Mouse (Mus musculus) midbrain, postnatal 0 days (tissue): ENCODE measurements around the gene Foxn4. TPM values are rescaled to one million over a fixed set of nuclear protein-coding genes. Genes with fewer than 3 reads are reported as not detected.

Source experiments
- ATAC-seq: fragments of 200-750 bp; cut with Nextera tagmentation; 2 replicates; pipeline ENCODE4 v1.8.0; 2017; ENCODE audit warnings: moderate number of reproducible peaks, mild to moderate bottlenecking, moderate TSS enrichment, moderate library complexity; ENCODE audit not compliant: low FRiP score
- DNase-seq: peaks from one replicate; pipeline ENCODE4 v3.0.0-alpha.2; 2015; ENCODE audit warnings: low spot score
- H3K27ac ChIP-seq: fragments of 300-500 bp; sonication (generic); 2 replicates; pipeline ENCODE4 v1.5.1; 2014; ENCODE audit warnings: low read depth, mild to moderate bottlenecking, low read length, mixed read lengths
- H3K27me3 ChIP-seq: fragments of 300-500 bp; sonication (generic); 2 replicates; pipeline ENCODE4 v1.6.1; 2014; ENCODE audit warnings: low read length, control low read depth, mixed read lengths; ENCODE audit not compliant: insufficient read depth
- H3K36me3 ChIP-seq: fragments of 300-500 bp; sonication (generic); 2 replicates; pipeline ENCODE4 v1.6.1; 2014; ENCODE audit warnings: low read length, control low read depth, mixed read lengths; ENCODE audit not compliant: insufficient read depth
- H3K4me1 ChIP-seq: fragments of 300-500 bp; sonication (generic); 2 replicates; pipeline ENCODE4 v1.6.1; 2014; ENCODE audit warnings: mild to moderate bottlenecking, control low read depth, antibody characterized with exemption, low read length, mixed read lengths; ENCODE audit not compliant: insufficient read depth
- H3K4me2 ChIP-seq: fragments of 300-500 bp; sonication (generic); 2 replicates; pipeline ENCODE4 v1.6.1; 2014; ENCODE audit warnings: low read depth, mild to moderate bottlenecking, low read length, mixed read lengths; ENCODE audit not compliant: poor library complexity, severe bottlenecking
- H3K4me3 ChIP-seq: fragments of 300-500 bp; sonication (generic); 2 replicates; pipeline ENCODE4 v1.5.1; 2014; ENCODE audit warnings: low read depth, mild to moderate bottlenecking, low read length, moderate library complexity
- H3K9ac ChIP-seq: fragments of 300-500 bp; sonication (generic); replicated peaks from 2 replicates; pipeline ENCODE4 v1.6.1; 2014; ENCODE audit warnings: mild to moderate bottlenecking, low read length, moderate library complexity, mixed read lengths; ENCODE audit not compliant: poor library complexity, severe bottlenecking
- H3K9me3 ChIP-seq: fragments of 300-500 bp; sonication (generic); 2 replicates; pipeline ENCODE4 v1.6.1; 2016; ENCODE audit warnings: low read length, control low read depth
- CTCF ChIP-seq: IDR thresholded peaks from 2 replicates; pipeline ENCODE4 v1.5.1; 2016; ENCODE audit warnings: antibody characterized with exemption, mild to moderate bottlenecking
- WGBS: fragments of 180-500 bp; shearing (Covaris S2); extraction: QIAGEN DNeasy Blood & Tissue Kit; methylation state at CpG from one replicate; pipeline ENCODE4 v1.1.7; 2014; 5-methylcytosine and 5-hydroxymethylcytosine counted together
- polyA plus RNA-seq: library from polyadenylated mRNA; unstranded; fragments of >200 nt; fragmentation: Nextera tagmentation; extraction: Ambion mirVana; gene quantifications from 2 replicates; pipeline ENCODE4 v1.2.1, GENCODE M21; 2015
- total RNA-seq: library from RNA; depleted of rRNA; stranded (reverse); fragments of >200 nt; gene quantifications from 2 replicates; pipeline ENCODE4 v1.2.3, GENCODE M21; 2014

Gene Foxn4
- total and polyA plus RNA-seq, 2 experiments from 2014 or later: 0.35 to 0.66 TPM

- DNase-seq: peak; percentile 72
- 0 out of 2 replicates have a peak, but pooled peaks cover 4% of the 10 kb centered on the region for H3K27me3 ChIP-seq
- no peak overlapping the region for H3K9ac ChIP-seq
- ATAC-seq: 0 out of 2 replicates have a peak, but pooled peaks have one; percentile 38
- H3K4me1 ChIP-seq: peaks cover 4% of the 10 kb centered on the region; the same call in 1 of the 2 replicates
- no peaks in the 10 kb centered on the region for H3K9me3 ChIP-seq
- H3K36me3 ChIP-seq: no peaks in the 10 kb centered on the region
- H3K4me2 ChIP-seq: no peak overlapping the region
- no peak overlapping the region for H3K4me3 ChIP-seq
- TF ChIP-seq CTCF: no peak
- WGBS: 42% methylated on average over 3 of the region's 3 CpGs
- H3K27ac ChIP-seq: no peak overlapping the region
Observed at GRCm38 (mm10) chr5:114290004-114290403, 16.4 kb upstream of the Foxn4 start.

- H3K27me3 ChIP-seq: 0 out of 2 replicates have a peak, but pooled peaks cover 4% of the 10 kb centered on the region
- H3K27ac ChIP-seq: 0 out of 2 replicates have a peak within 1 kb of the TSS, but pooled peaks have one; percentile 6
- no peaks in the 10 kb centered on the region for H3K9me3 ChIP-seq
- no peak within 1 kb of the TSS for H3K4me2 ChIP-seq
- TF ChIP-seq CTCF: no peak
- H3K4me3 ChIP-seq: no peak within 1 kb of the TSS
- H3K9ac ChIP-seq: no peak within 1 kb of the TSS
- WGBS: 56% methylated on average over 13 of the region's 13 CpGs
- ATAC-seq: no peak
- DNase-seq: no peak
- H3K4me1 ChIP-seq: peaks cover 4% of the 10 kb centered on the region; the same call in 1 of the 2 replicates
- H3K36me3 ChIP-seq: no peaks in the 10 kb centered on the region
Observed at GRCm38 (mm10) chr5:114288874-114289273, 15.3 kb upstream of the Foxn4 start, which contains the start of gene Myo1h. Myo1h (plus strand) TSS chr5:114289166.

- 85% methylated on average over 5 of the region's 5 CpGs for WGBS
- H3K4me2 ChIP-seq: no peak overlapping the region
- 0 out of 2 replicates have a peak, but pooled peaks cover 4% of the 10 kb centered on the region for H3K27me3 ChIP-seq
- DNase-seq (no peak), ATAC-seq (no peak)
- H3K36me3 ChIP-seq: no peaks in the 10 kb centered on the region
- TF ChIP-seq CTCF: no peak
- no peak overlapping the region for H3K9ac ChIP-seq
- peaks cover 4% of the 10 kb centered on the region; the same call in 1 of the 2 replicates for H3K4me1 ChIP-seq
- no peak overlapping the region for H3K27ac ChIP-seq
- no peak overlapping the region for H3K4me3 ChIP-seq
- H3K9me3 ChIP-seq: no peaks in the 10 kb centered on the region
Observed at GRCm38 (mm10) chr5:114288396-114288795, 14.8 kb upstream of the Foxn4 start.

- Histone ChIP-seq H3K9me3 (no peaks in the 10 kb centered on the region), H3K36me3 (no peaks in the 10 kb centered on the region), H3K27ac (no peak overlapping the region), H3K27me3 (0 out of 2 replicates have a peak, but pooled peaks cover 4% of the 10 kb centered on the region), H3K4me2 (no peak overlapping the region), H3K4me3 (no peak overlapping the region), H3K4me1 (peaks cover 4% of the 10 kb centered on the region; the same call in 1 of the 2 replicates), H3K9ac (no peak overlapping the region)
- ATAC-seq: no peak
- 89% methylated on average over 16 of the region's 16 CpGs for WGBS
- DNase-seq: no peak
- no peak for TF ChIP-seq CTCF
Observed at GRCm38 (mm10) chr5:114286872-114287571, 13.4 kb upstream of the Foxn4 start.

GRCm38 (mm10) chr5:114286102-114286501 is 12.5 kb upstream of the Foxn4 start:
- no peak overlapping the region for H3K9ac ChIP-seq
- peaks cover 4% of the 10 kb centered on the region; the same call in 1 of the 2 replicates for H3K4me1 ChIP-seq
- no peak for DNase-seq
- peak; percentile 50 for TF ChIP-seq CTCF
- no peak overlapping the region for H3K4me2 ChIP-seq
- no peak overlapping the region for H3K27ac ChIP-seq
- WGBS: 83% methylated on average over 4 of the region's 4 CpGs
- 0 out of 2 replicates have a peak, but pooled peaks cover 5% of the 10 kb centered on the region for H3K27me3 ChIP-seq
- H3K4me3 ChIP-seq: no peak overlapping the region
- no peak for ATAC-seq
- no peaks in the 10 kb centered on the region for H3K9me3 ChIP-seq
- no peaks in the 10 kb centered on the region for H3K36me3 ChIP-seq

GRCm38 (mm10) chr5:114285398-114285700 is 11.7 kb upstream of the Foxn4 start:
- 79% methylated on average over 3 of the region's 3 CpGs for WGBS
- H3K9ac ChIP-seq: no peak overlapping the region
- H3K27ac ChIP-seq: no peak overlapping the region
- no peaks in the 10 kb centered on the region for H3K9me3 ChIP-seq
- no peak for TF ChIP-seq CTCF
- no peak for ATAC-seq
- DNase-seq: no peak
- no peaks in the 10 kb centered on the region for H3K36me3 ChIP-seq
- no peak overlapping the region for H3K4me3 ChIP-seq
- 0 out of 2 replicates have a peak, but pooled peaks cover 8% of the 10 kb centered on the region for H3K27me3 ChIP-seq
- H3K4me2 ChIP-seq: no peak overlapping the region
- H3K4me1 ChIP-seq: peaks cover 4% of the 10 kb centered on the region; the same call in 1 of the 2 replicates
